Mouse (Mus musculus) gastrocnemius, postnatal 36 days (tissue): Measurements from ENCODE around the gene Eif3m. TPM values are rescaled to one million over a fixed set of nuclear protein-coding genes. Genes with fewer than 3 reads are reported as not detected.
"Not testable (repeated sequence)": the region's sequence is repeated elsewhere in the genome, so short reads cannot be mapped to it uniquely, and the experiment has no call there.

Experiments used
- DNase-seq, 2 experiments: peaks; one replicate each; pipeline ENCODE4 v3.0.0; 2022
- intact Hi-C: fragments of 180-260 bp; cut with DNase I; formaldehyde crosslinking; loops from one replicate; pipeline ENCODE4 v1.15.1; 2025
- long read RNA-seq, 2 experiments: library from polyadenylated mRNA; stranded (forward); transcript quantifications; one replicate each; pipeline ENCODE4 v2.0.0; 2021
- total RNA-seq, 2 experiments: library from RNA; stranded (reverse); gene quantifications; 2 replicates each; pipeline ENCODE4 v1.2.3; 2021

Gene Eif3m
- total RNA-seq, result 10 to 100 TPM; 94.7 to 97.5 TPM
- long read RNA-seq, experiment 1, transcript Eif3m-201 (11 exons, 1,283 nt), result major isoform, 115 of 149 reads
- long read RNA-seq, experiment 1, partial matches to known transcripts, result 3 of 149 reads
- long read RNA-seq, experiment 1, other reads (novel, unspliced or antisense), result 31 of 149 reads
- long read RNA-seq, experiment 2, transcript Eif3m-201 (11 exons, 1,283 nt), result major isoform, 114 of 167 reads
- long read RNA-seq, experiment 2, partial matches to known transcripts, result 50 of 167 reads
- long read RNA-seq, experiment 2, other reads (novel, unspliced or antisense), result 3 of 167 reads

- intact Hi-C loops, result no loop called here
- peak; percentile 91 for DNase-seq
Measured at GRCm38 (mm10) chr2:105016967-105017287, at the start of gene Eif3m. TSS of gene Eif3m (minus strand) at chr2:105017080.

DNA sequence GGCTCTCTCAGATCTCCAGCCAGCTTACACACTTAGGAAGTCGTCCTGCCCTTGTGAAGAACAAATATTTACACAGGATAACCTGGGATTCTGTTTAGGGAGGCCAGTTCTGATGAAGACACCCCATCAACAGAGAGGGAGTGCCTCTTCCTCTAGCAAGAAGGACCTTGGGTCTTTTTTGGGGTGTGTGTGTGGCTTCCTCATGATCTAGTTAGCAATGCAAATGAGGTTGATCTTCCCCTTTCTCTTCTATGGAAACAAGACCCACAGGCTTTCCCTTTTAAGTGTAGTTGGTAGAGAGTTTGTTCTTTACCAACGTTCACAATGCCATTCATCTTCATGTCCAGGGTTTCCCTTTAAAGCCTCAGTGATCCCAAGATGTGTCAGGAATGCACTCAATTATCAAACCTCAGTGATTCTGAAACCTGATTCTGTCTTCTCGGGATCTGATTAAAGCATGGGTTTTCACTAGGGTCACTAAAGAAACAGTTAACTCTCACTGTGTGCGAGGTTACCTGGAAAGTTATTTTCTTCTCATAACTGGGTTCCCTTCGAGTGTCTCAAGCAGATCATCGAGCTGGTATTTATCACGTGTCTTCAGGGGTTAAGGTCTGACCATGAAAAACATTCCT, 46.0 kb upstream of the Eif3m start:
- DNase-seq, result no peak
- intact Hi-C loops, result no loop called here

DNA sequence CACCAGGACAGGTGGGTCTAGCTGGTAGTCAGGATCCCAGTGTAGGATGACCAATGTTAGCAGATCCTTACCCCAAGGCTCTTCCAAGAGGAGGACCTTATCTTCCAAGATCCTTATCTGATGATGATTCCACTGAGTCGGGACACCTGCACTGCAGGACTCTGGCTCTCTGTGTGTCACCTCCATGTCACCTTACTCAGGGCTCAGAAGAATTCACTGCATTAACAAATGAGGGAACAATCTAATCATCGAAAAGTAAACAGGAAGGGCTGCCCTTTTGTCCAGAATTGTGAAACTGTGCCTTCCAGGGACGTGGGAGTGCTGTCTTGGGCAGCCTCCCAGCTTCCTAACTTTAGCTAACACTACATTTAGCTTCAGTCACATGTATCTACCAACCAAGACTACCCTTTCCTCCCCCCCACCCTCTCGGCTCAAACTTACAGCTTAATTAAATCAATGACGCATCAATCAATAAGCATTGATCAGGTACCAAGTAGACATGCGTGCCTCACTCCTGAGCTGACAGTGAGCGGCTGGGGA, 41.8 kb upstream of the Eif3m start:
- DNase-seq, result no peak
- intact Hi-C loops, result no loop called here

DNA sequence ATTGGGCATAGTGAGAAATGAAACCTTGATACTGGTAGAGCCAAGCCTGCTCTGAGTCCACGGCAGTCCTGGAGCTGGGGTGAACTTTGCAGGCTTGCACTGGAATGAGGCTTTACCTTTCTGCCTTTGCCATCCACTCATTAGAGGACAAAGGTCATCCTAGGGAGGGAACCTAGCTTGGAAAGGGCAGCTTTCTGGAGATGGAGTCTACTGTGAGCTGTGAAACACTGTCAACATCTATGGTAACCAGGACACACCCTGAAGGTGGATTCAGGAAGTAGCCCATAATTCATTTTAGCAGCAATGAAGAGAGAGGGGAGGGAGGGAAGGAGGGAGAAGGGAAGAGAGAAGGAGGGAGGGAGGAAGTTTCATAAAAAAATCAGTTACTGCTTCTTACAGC, 38.6 kb upstream of the Eif3m start:
- intact Hi-C loops, result no loop called here
- no peak for DNase-seq

DNA sequence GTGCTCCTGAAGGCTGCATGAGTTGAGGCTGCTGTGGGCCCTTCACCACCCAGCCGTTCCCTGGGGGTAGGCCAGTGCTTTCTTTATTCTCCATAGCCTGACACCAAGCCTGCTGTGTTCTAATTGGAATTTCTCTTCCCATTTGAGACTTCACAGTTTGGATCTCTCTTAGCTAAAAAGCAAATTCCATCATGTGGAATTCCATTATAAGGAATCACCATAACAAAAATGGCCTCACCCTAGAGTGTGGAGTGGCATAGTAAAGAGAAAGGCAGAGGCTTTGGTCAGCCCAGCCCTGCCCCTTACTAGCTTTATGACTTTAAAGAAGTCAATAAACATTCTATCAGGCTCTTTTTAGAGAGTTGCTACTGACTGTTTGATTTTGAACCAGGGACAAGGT, 31.4 kb upstream of the Eif3m start:
- DNase-seq, result no peak
- intact Hi-C loops, result no loop called here

DNA sequence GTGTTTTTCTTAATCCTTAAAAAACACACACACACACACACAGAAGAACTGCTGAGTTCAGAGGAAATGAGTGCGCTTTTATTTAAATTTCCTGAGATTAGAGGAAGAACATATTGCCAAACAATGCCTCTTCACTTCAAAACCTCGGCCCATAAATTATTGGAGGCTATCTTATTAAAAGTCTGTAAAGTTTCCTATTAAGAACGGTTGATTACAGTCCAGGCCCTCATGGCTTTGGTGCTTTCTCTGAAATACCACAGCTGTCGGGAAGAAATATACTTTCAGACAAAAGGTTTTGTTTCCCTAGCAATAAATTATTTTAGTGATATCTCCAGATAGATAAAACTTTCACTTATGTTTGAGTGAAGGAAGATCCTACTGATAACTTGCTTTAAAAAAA, 26.3 kb upstream of the Eif3m start:
- DNase-seq, result no peak
- intact Hi-C loops, result no loop called here

DNA sequence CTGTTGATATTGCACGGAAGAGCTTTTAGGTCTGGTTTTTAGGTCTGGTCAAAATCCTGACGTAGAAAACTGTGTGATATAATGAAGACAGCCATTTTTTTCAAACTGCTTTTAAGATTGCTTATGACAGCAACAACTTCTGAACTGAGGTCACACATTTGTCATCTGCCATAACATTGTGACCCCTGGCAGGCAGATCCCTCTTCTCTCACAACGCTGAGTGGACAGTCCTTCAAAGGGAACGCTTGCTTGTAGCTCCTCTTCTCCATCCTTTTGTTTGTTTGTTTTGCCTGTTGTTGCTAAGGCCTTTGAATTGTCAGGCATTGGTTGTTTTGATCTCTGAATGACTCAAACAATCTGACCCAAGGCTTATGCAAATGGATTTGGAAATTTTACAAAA, 24.0 kb upstream of the Eif3m start:
- intact Hi-C loops, result no loop called here
- no peak for DNase-seq

DNA sequence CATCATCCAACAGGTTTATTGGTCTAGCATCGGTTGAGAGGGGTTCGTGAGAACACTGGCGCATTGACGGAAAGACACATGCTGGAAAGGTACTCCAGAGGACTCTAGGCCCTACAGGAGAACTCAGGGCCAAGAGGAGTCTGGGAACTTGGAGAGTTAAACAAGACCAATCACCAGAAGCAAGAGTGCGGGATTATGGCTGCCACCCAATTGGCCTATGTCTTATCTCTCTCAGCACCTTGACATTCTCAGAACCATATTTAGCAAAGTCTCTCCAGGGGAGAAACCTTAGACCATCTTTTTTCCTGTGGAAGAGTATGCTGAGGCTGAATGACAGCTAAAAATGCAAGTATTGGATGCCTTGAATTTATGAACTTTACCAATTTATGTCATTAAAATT, 22.0 kb upstream of the Eif3m start:
- no peak for DNase-seq
- intact Hi-C loops, result no loop called here

GRCm38 (mm10) chr2:105037956-105038569, 21.2 kb upstream of the Eif3m start:
- intact Hi-C loops, result no loop called here
- DNase-seq, result no peak

DNA sequence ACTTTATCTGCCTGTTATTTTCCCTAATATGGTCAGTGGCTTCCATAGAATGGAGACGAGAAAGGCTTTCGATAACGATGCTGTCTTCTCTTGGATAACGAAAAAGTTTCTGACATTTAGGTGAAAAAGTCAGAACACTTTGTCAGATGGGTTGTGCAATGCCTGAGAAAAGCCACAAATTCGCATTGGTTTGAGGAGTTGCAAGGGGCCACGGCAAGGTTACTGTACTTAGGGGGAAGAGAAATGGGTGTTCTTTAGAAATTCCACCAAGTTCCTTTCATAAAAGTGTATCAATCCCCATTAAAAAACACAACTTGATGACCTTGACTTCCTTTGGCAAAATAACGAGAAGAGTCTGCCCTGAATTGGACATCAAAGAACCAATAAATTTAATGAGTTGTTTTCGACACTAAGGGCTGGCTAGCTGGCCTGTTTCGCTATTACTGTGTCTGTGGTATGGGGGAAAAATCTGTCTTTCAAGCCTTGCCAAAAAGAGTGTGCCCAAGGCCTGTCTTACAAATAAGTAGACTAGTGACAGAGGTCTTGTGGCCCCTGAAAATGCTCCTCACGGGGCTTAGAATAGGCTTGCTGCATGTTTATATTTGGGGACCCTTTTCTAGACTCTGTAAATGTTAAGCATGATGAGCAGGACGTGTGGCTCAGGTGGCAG, 19.7 kb upstream of the Eif3m start:
- DNase-seq, result no peak
- intact Hi-C loops, result no loop called here

- DNase-seq, result no peak
- intact Hi-C loops, result no loop called here
Measured at GRCm38 (mm10) chr2:105035985-105036384, 19.1 kb upstream of the Eif3m start.

DNA sequence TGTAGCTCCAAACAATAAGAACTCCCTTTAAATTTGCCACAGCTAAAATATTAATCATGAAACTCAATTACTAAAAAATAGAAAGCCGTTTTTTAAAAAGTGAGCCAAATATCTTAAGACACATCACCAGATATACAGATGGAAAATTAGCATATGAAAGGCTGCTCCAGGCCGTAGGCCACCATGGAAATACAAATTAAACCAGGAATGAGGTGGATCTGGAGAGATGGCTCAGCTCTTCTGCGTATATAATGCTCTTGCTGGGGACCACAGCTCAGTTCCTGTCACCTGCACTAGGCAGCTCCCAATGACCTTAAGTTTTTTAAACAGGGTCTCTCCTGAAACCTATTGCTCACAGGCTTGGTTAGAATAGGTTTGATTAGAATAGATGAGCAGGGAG, 17.2 kb upstream of the Eif3m start:
- intact Hi-C loops, result no loop called here
- DNase-seq, result no peak

- intact Hi-C loops, result no loop called here
- DNase-seq, result no peak
Measured at GRCm38 (mm10) chr2:105030505-105030904, 13.6 kb upstream of the Eif3m start.

DNA sequence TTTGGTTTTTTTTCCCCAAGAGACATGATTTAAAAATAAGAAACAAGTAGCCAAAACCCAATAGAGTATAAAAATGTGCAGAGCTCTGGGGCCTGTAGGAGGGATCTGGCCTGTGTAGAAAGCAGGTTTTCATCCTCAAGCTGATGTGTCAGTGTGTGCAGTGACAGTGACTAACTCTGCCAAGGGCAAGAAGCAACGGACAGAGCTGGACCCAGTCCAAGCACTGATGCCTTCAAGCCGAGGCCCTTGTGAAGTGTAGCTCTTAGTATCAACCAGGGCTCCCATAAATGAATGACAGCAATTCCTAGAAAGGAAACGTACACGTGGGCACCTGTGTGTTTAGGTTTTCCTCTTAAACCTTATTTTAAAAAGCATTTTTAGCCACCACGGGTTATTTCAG, 11.9 kb upstream of the Eif3m start:
- intact Hi-C loops, result no loop called here

DNA sequence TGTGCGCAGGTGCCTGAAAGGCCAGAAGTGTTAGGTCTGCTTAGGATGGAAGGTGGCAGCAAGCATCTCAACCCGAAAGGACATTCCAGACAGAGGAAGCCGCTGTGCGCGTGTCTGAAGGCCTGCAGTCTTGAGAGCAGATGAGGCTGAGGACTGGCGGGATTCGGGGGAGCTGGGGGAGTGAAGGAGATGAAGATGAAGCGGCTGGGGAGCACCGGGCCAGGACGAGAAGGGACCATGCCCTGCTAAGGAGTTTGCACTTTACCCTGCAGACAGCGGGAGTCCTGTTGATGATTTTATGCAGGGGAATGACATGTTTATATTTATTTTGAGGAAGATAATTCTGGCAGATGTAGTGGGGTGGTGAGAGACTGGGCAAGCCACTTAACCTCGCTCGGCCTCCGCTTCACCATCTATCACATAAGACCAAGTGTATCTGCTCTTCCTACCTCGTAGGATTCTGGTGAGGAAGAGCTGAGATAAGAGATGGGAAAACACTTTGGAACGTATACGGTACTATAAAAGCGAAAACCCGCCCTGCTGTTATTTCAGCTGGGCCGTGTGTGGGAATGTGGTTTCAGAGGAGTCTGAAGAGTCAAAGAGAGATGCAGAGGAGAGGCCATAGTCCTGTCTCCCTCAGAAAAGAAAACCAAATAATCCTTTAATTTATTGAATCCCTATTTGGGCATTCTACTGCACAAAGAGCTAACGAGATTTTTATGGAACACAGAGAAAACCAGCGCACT, 10.2 kb upstream of the Eif3m start:
- no peak for DNase-seq

More for the DNA sequence above, 11.9 kb upstream of the Eif3m start:
- DNase-seq, result no peak

GRCm38 (mm10) chr2:105025610-105026009, 8.7 kb upstream of the Eif3m start:
- intact Hi-C loops, DNase-seq: not testable (repeated sequence)

More for the DNA sequence above, 10.2 kb upstream of the Eif3m start:
- intact Hi-C loops, result no loop called here

- no peak for DNase-seq
- intact Hi-C loops, result no loop called here
Measured at GRCm38 (mm10) chr2:105023815-105024214, 6.9 kb upstream of the Eif3m start.

- intact Hi-C loops, result no loop called here
Measured at GRCm38 (mm10) chr2:105023031-105023615, 6.2 kb upstream of the Eif3m start.

GRCm38 (mm10) chr2:105021836-105022235, 5.0 kb upstream of the Eif3m start:
- intact Hi-C loops, result no loop called here
- no peak for DNase-seq

More at GRCm38 (mm10) chr2:105023031-105023615, 6.2 kb upstream of the Eif3m start:
- DNase-seq, result no peak

DNA sequence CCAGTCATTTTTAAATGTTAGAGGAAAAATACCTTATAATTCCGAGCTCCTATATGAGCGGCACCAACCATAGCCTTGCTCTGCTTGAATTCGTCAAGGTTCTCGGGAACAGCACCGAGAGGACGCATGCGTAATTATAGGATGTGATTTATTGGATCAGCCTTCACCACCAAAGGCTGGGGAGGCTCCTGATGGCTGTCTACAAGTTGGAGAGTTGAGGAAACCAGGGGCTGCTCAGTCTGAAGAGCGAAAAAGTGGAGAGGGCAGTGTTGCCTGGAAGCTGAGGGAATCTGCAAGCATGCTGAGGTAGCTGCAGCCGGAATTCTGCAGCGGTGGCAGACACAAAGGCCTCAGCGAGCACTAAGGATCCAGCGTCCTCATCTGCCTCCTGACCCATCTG, 4.4 kb upstream of the Eif3m start:
- intact Hi-C loops, result no loop called here
- DNase-seq, result no peak
